Mouse (Mus musculus) fibroblast of lung, adult 2 months (primary cell): ENCODE results near the gene Acaca.

Source experiments
- DNase-seq: peaks from one replicate; pipeline ENCODE4 v3.0.0-alpha.2; 2011; ENCODE audit warnings: low read depth

Acaca gene

DNA sequence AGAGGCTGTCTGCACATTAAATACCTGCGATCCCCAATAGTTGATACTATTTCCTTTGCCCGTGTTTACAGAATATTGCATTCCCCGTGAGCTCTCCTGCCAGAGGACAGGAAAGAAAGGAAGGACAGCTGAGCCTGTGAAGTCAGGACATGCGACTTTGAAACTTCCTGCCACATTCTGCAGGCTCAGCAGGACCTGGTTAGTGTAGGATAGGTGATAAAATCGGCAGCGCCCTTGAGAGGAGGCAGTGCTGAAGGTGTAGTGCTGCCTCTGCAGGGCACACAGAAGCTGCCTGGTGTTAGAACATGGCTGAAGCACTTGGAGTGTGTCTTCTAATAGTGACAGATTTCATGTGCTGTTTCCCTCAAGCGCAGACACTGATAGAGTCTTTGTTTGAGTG, 264.1 kb downstream of the Acaca start:
- no peak for DNase-seq

DNA sequence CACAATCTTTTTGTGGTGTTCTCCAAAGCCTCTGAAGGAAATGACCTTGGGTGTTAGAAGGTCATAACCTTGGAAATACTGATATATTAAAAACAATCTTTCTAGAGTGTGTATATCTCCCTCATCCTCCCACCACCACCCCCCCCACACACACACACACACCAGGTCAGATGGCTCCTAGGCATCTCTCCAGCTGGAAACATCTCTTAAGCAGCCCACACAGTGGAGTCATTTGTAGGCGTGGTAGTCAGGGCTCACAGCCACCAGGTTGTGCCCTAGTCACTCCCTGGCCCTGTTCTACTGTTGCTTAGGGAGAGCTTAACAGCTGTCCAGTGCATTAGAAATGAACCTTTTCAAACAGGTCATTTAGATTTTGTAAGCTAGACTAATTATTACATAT, 265.5 kb downstream of the Acaca start:
- DNase-seq: peak; percentile 34

GRCm38 (mm10) chr11:84406733-84407132, 277.3 kb downstream of the Acaca start:
- no peak for DNase-seq

GRCm38 (mm10) chr11:84410383-84410782, 280.9 kb downstream of the Acaca start:
- DNase-seq: no peak

DNA sequence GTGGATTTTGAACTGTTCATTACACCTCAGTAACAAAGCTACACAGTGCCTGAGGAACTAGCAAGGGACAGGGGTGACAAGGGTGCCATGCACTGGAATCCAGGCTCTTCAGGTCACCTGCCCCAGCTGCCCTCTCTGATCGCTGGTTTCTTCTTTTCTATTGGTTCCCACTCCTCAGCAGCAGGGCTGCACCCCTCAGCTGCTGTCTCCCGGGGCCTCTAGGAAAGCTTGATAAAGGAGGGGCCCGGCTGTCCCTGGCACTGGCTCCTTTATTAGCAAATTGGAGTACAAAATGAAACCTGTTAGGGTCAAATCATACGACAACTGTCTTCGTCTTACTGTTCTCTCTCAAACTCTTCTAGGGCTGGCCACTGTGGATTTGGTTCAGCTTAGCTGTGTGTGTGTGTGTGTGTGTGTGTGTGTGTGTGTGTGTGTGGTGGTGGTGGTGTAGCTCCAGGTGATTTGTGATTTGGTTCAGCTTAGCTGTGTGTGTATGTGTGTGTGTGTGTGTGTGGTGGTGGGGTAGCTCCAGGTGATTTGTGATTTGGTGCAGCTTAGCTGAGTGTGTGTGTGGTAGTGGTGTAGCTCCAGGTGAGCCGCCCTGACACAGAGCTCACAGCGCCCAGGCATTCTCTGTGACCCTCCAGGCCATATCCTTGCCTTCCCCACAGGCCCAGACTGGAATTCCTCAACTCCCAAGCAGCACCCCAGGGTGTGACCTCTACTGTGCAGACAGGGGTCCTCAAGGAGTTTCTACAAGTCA, 281.6 kb downstream of the Acaca start:
- no peak for DNase-seq

- DNase-seq: no peak
Measured at GRCm38 (mm10) chr11:84411642-84412018, 282.2 kb downstream of the Acaca start.

DNA sequence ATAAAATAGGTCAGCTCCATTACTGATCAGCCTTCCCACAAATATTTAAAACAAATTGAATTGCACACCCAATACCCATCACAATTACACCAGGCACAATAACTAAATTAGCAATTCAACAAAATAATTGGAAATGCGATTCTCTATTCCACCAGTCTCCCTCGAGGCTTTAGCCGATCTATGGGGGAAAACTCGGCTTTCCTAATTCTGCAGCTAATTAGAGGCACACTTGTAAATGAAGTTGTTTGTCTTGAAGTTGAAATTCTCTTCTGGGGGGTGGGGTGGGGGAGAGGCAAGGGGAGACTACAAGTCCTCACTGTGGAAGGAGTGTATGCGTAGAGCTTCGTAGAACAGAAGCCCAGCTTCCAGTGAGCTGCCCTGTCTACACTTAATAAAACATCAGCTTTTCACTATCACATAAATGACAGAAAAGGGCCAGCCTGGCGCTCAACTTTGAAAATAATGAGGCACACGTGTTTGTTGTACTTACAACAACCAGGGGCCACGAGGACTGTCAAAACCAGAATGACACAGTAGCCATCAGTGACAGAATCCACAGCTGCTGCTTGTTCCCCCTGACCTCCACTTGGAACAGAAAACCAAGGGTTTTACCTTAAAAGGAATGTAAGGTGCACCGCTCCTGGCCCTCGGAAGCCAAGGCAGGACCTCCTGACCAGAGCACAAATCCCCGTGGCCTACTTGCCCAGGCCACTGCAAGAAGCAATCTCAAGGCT, 282.9 kb downstream of the Acaca start:
- DNase-seq: no peak

DNA sequence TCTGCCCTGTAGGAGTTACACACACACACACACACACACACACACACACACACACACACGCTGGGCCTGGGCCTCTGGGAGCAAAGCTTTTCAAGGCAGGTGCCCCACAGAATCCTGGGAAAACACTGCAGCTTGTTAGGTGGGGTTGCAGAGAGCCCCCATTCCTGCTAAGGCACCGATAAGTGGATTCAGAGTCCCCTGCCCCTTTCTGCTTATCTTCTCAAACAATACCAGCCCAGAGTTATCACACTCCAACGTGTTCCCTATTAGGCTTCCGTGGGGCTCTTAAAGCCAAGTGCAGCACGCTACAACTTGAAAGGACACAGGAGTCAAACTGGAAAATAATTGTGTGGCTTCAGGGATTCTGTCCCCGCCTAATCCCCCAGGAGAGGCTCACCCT, 283.6 kb downstream of the Acaca start:
- DNase-seq: no peak

DNA sequence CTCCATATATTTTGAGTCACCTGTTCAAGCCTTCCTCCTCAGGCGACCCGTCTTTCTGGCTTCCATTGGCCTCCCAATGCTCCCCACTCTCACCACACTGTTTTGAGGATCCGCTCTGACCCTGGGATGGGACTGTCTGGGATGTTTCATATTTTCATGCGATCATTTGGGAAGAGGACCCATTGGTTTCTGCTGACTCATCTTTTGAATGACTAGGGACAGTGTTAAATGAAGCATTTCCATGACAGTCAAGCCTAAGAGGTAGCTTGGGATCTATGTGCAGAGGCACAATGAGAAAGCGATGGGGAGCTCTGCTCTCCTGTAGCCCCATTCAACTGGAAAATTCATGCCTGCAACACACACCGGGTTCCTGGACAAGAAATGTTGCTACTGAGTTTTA, 291.3 kb downstream of the Acaca start:
- no peak for DNase-seq

DNA sequence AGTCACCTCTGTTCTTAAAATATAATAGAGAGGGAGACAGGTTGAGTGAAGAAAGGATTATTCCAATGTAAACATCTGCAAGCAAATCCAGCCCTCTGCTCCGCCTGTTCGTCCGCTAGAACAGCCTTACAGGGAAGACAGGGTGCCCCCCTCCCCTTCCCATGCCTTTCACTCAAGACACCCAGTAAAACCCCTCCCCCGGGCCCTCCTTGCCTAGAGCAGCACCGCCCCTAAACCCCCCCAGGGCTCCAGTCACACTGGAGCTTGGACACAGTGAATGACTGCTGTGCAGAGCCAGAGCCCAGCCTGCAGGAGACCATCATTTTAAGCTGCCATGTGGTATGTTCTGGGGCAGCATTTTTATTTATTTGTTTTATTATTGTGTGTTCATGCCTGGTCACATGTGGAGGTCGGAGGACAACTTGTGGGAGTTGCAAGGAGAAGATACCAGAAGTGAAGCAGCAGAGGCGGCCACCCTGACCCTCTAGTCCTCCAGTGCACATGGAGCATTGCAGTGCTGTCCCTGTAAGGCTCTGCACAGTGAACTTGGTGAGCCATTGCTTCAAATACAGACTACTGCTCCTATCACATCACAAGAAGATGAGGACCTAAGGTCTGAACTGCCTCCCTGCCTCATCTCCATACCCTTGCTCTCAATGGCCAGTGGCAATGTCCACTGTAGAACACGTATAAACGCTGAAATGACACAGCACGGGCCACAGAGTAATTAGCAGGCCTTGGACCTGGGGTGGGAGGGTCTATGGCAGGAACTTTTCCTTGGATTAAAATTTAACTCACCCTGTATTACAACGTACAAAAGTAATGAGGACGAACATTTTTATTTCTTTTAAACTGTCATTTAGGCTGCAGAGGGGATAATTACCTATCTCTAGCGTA, 296.5 kb downstream of the Acaca start:
- no peak for DNase-seq

DNA sequence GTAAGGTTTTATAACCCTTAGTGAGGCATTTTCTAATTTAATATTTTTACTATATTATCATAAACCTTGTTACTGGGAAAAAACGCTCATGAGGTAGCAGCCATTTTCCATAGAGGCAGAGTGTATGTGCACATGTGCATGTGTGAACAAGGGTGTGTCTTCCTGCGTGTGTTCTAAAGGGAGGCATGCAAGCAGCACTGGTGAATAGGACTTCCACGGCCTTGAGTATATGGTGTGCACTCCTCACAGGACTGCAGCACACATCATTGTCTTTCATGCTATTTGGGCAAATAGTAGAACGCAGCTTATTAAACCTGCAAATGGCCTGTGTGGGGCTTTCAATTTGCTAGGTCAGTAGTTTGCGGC, 297.1 kb downstream of the Acaca start:
- no peak for DNase-seq

DNA sequence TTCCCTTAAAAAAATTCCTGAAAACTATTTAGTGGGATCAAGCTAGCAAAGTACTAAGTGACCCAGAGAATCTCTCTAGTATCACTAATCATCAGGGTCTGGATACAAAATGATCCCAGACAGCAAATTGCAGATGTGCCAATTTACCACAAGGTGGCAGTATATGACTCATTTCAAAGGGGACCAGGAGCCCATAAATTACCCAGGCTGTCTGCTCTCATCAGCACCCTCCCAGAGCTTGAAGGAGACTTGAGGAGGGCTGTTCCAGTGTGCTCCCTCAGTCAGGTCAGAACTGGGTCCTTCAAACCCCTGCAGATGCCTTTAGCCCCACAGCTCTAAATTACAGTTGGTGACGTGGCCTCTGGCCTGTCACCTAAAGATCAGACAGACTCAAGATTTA, 300.1 kb downstream of the Acaca start:
- DNase-seq: peak; percentile 10

GRCm38 (mm10) chr11:84430336-84430735, 300.9 kb downstream of the Acaca start:
- DNase-seq: no peak

DNA sequence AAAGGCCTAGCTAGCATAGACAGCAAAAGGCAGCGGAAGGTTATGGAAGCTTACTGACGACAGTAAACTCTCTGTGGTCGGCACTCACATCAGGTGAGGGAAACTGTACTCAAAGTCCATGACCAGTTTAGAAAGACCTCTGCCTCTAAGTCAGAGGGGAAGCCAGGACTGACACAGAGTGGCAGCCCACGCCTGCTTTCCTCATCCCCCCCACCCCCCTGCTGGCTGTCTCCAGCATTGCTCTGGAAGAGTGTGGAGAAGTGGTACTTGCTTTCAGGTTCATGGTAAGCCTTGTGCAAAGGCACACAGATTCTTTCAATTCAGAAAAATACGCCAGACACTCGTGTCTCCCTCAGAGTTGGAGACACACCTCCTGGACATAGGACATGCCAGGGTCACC, 305.4 kb downstream of the Acaca start:
- DNase-seq: no peak

GRCm38 (mm10) chr11:84440402-84440801, 310.9 kb downstream of the Acaca start:
- DNase-seq: no peak

- DNase-seq: no peak
Measured at GRCm38 (mm10) chr11:84442554-84443331, 313.3 kb downstream of the Acaca start.
